In the genomic region with DNA sequence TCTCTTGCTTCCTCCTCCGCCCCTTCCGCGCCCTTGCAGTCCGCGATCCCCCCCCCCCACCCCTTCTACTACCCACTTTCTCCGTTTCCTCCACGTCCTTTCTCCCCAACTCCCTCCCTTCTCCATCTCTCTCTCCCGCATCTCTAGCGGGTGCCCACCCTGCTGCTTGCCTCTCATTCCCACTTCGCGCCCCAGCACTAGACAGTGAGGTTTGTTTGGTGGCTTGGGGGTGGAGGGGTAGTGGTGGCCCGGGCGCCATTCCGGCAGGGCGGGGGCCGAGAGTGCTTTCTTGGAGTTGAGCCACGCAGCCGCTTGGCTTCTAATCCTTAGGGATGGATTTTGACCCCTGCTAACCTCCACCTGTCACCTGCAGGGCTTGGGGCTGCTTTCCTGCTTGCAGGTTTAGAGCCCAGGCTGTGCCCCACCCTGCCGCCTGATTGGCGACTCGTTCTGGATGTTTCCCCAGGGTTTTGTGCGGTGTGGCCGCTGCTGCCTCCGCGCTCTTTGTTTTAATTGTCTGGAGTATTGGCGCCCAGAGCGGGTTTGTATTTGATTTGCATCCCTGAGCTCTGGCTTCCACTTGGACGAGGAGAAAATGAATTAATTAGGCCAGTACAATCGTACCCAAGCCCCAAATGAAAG, we compare ENCODE assay signal across 8 mouse cellular contexts. TPM values are rescaled to one million over a fixed set of nuclear protein-coding genes. Genes with fewer than 3 reads are reported as not detected.
A peak's percentile ranks its signal among the peaks of the same experiment; 100 is the strongest.
DNase-seq lines count a peak whose midpoint lies in the region; ATAC-seq and TF ChIP-seq lines count a peak whose summit lies in the region.

A gene (minus strand): TSS at position 217 of the 642 bp plus-strand sequence.

- H3K27me3 ChIP-seq in hindbrain, embryonic 11.5 days (ENCODE audit: control insufficient read depth, insufficient read depth, low read length) = peaks cover 11% of the 10 kb centered on the region; the same call in 1 of the 2 replicates

- H3K9ac ChIP-seq in hindbrain, embryonic 11.5 days (ENCODE audit: low read depth, low read length) = peak within 1 kb of the TSS; percentile 73

- intact Hi-C loops in left cerebral cortex, adult 2 months (cut with DNase I) = loop anchor here (2.0 to 5.0 kb wide), 2 partner anchors 53 to 57 kb away; a partner anchor contains a TSS

- no peak for TF ChIP-seq POLR2A in bone marrow, adult 2 months (IDR thresholded peaks at IDR 0.05; ENCODE audit: borderline replicate concordance, control insufficient read depth, low read depth, low read length)
- TF ChIP-seq POLR2A in embryonic fibroblast, embryonic 13.5 days (IDR thresholded peaks at IDR 0.05; ENCODE audit: low read depth, low read length) = no peak

- peak; percentile 72 for ATAC-seq in hindbrain, embryonic 11.5 days (ENCODE audit: low FRiP score)
- peak; percentile 10; the same call in 1 of the 2 replicates for ATAC-seq in megakaryocyte progenitor cell, adult 5-6 weeks (replicated peaks; ENCODE audit: poor library complexity)

- peak; percentile 31 for DNase-seq in adrenal gland, postnatal 10 days
- no peak for DNase-seq in adrenal gland, postnatal 4 days (ENCODE audit: low spot score in 2 of 2)
- DNase-seq in hindbrain, embryonic 11.5 days (ENCODE audit: low spot score) = peak; percentile 56
- peak; percentile 35 to 50 for DNase-seq in left cerebral cortex, adult 2 months (ENCODE audit: extremely low spot score in 1 of 2, low spot score in 2 of 2)
- peak; percentile 81 for DNase-seq in yolk sac, embryonic 10.5 days (ENCODE audit: low spot score)

- WGBS in bone marrow, adult 2 months = 3% methylated on average over 29 of the region's 29 CpGs
- 1% methylated on average over 23 of the region's 29 CpGs for WGBS in hindbrain, embryonic 11.5 days

- H3K4me3 ChIP-seq in bone marrow, adult 2 months (replicated peaks; ENCODE audit: control insufficient read depth, low read depth, low read length) = peak within 1 kb of the TSS; percentile 57
- H3K4me3 ChIP-seq in embryonic fibroblast, embryonic 13.5 days (ENCODE audit: insufficient read depth, low read length) = peak within 1 kb of the TSS; percentile 37
- peak within 1 kb of the TSS; percentile 63 for H3K4me3 ChIP-seq in hindbrain, embryonic 11.5 days (ENCODE audit: low read depth, low read length)
- peak within 1 kb of the TSS; percentile 86 for H3K4me3 ChIP-seq in left cerebral cortex, adult 2 months

- H3K36me3 ChIP-seq in hindbrain, embryonic 11.5 days (ENCODE audit: control insufficient read depth, insufficient read depth, low read length) = no peaks in the 10 kb centered on the region

- no peak for TF ChIP-seq CTCF in bone marrow, adult 2 months (IDR thresholded peaks at IDR 0.05; ENCODE audit: control insufficient read depth, insufficient read depth, low read length)
- no peak for TF ChIP-seq CTCF in embryonic fibroblast, embryonic 13.5 days (IDR thresholded peaks at IDR 0.05; ENCODE audit: borderline replicate concordance, insufficient read depth, low read length)
- TF ChIP-seq CTCF in left cerebral cortex, adult 2 months (IDR thresholded peaks at IDR 0.05) = no peak

- peak within 1 kb of the TSS; percentile 92 for H3K4me2 ChIP-seq in hindbrain, embryonic 11.5 days (replicated peaks; ENCODE audit: low read depth, low read length)

- H3K27ac ChIP-seq in bone marrow, adult 2 months (ENCODE audit: control insufficient read depth, insufficient read depth, low read depth, low read length, poor library complexity) = no peak within 1 kb of the TSS; the same call in 1 of the 2 replicates
- H3K27ac ChIP-seq in embryonic fibroblast, embryonic 13.5 days (ENCODE audit: insufficient read depth, low read length) = no peak within 1 kb of the TSS
- no peak within 1 kb of the TSS for H3K27ac ChIP-seq in hindbrain, embryonic 11.5 days (ENCODE audit: low read depth, low read length)
- H3K27ac ChIP-seq in left cerebral cortex, adult 2 months = peak within 1 kb of the TSS; percentile 90

- no peaks in the 10 kb centered on the region for H3K4me1 ChIP-seq in bone marrow, adult 2 months (ENCODE audit: control insufficient read depth, insufficient read depth, low read length)
- no peaks in the 10 kb centered on the region for H3K4me1 ChIP-seq in embryonic fibroblast, embryonic 13.5 days (ENCODE audit: control insufficient read depth, insufficient read depth, low read length)
- H3K4me1 ChIP-seq in hindbrain, embryonic 11.5 days (replicated peaks; ENCODE audit: control insufficient read depth, insufficient read depth, low read length) = no peaks in the 10 kb centered on the region

- H3K9me3 ChIP-seq in hindbrain, embryonic 11.5 days (ENCODE audit: control insufficient read depth, low read length) = no peaks in the 10 kb centered on the region

RNA-seq across cellular contexts. Expression of the gene that starts here (rescaled TPM):
- total RNA-seq in adrenal gland, postnatal 10 days (2021) = 10 to 100 TPM in 1 of 2 experiments, 1 to 10 TPM in 1; 5.1 to 11.2 TPM
- total RNA-seq in adrenal gland, postnatal 4 days (2021) = 1 to 10 TPM; 7.0 to 8.0 TPM
- polyA plus RNA-seq in bone marrow, adult 2 months (2011; ENCODE audit: insufficient read depth, insufficient read length, low replicate concordance, missing spikeins) = not detected in 2 replicates
- polyA plus RNA-seq in embryonic fibroblast, embryonic 13.5 days (2011; ENCODE audit: insufficient read length, low read depth, missing spikeins) = 0.17 and 0.32 TPM in 2 replicates
- 2.7 and 3.7 TPM in 2 replicates for polyA plus RNA-seq in hindbrain, embryonic 11.5 days (2014; fragmentation: Nextera tagmentation; extraction: Ambion mirVana)
- 10 to 100 TPM; 66.6 to 70.5 TPM for total RNA-seq in left cerebral cortex, adult 2 months (2021)
- not detected in 2 replicates for total RNA-seq in megakaryocyte progenitor cell, adult 5-6 weeks (2015)
- total RNA-seq in megakaryocyte progenitor cell, adult 5-6 weeks (2017) = 0.03 TPM in 1 of 2 replicates, not detected in the other

Comparison
In these comparisons a context has a peak if more than half of its experiments do, and no peak if none do; other contexts are left out.
1. RNA of the gene that starts here (total RNA-seq): 66.6 to 70.5 TPM in left cerebral cortex, adult 2 months, 5.1 to 11.2 TPM in adrenal gland, postnatal 10 days and 7.0 to 8.0 TPM in adrenal gland, postnatal 4 days; 0.03 TPM in megakaryocyte progenitor cell, adult 5-6 weeks; every median in the first group is over 4 times any median in the second.
2. RNA of the gene that starts here (total RNA-seq): 66.6 to 70.5 TPM in left cerebral cortex, adult 2 months; 5.1 to 11.2 TPM in adrenal gland, postnatal 10 days and 7.0 to 8.0 TPM in adrenal gland, postnatal 4 days; every median in the first group is over 4 times any median in the second.
3. DNase-seq: peak in adrenal gland, postnatal 10 days (single experiment), hindbrain, embryonic 11.5 days (single experiment), left cerebral cortex, adult 2 months (2 of 2) and yolk sac, embryonic 10.5 days (single experiment); none in adrenal gland, postnatal 4 days (0 of 2).
4. Peak in ATAC-seq in megakaryocyte progenitor cell, adult 5-6 weeks; RNA of the gene not detected or under 1 TPM.
5. Peak in every context shown above with its lines, with median percentiles within 50 percentile points of each other: H3K4me3 ChIP-seq.